Mouse (Mus musculus): ENCODE measurements around the gene Ate1. TPM values are rescaled to one million over a fixed set of nuclear protein-coding genes. Genes with fewer than 3 reads are reported as not detected.
"Not testable (repeated sequence)": the region's sequence is repeated elsewhere in the genome, so short reads cannot be mapped to it uniquely, and the experiment has no call there.

Ate1 gene
- total RNA-seq, 4 experiments from 2014 or later, result 64.4 to 83.5 (median 67.3) TPM

DNA sequence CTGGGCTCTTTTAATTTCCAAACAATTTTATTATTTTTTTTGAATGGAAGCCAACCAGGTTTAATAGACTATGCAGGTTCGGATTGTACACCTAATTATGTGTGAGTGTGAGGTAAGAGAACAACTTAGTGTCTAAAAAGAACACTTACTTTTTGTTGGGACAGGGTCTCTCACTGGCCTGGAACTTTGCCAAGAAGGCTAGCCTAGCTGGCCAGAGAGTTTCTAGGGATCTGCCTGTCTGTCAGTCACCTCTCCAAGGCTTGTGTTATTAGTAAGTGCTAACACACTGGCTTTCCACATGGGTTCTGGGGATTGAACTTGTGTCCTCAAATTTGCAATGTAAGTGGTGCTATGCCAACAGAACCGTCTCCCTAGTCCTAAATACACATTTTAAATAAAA, 116.8 kb downstream of the Ate1 start:
- DNase-seq (ENCODE audit: low spot score in 2 of 2), result no peak

DNA sequence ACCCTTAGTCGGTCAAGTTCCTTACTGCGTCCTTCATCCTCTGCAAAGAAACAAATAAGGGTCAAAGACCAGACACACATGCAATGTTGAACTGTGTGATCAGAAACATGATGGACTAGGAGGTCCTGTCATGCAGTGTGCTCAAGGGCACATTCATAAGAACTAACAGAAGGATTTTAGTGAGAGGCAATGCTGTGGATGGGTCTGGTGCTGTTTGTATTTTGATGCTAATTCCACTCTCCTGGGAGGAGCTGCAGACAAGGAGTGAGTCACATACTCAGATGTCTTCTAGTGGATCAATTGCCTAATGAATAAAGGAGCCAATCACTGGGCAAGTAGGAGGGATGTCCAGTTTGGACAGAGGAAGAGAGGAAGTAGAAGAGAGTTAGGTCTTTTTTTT, 125.5 kb downstream of the Ate1 start:
- no peak for DNase-seq (ENCODE audit: low spot score in 2 of 2)

GRCm38 (mm10) chr7:130390060-130390459, 130.1 kb downstream of the Ate1 start:
- not testable (repeated sequence) for DNase-seq (ENCODE audit: low spot score in 2 of 2)

DNA sequence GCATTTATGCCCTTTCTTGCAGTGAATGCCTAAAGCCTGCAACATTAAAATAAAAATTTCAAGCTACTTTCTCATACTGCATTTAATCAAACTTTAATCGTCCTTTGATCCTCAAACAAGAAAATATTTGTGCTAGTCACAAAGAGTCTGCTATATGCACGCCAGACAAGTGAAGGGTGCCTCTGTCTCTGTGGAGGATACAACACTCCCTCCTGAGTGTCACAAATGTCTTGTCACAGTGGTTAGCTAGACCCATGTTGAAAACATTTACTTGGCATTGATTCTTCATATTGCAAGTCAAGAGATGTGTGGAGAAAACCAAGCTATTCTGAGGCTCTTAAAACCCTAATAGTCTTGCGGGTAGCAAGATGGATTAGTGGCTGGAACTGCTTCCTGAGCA, 133.9 kb downstream of the Ate1 start:
- no peak for DNase-seq (ENCODE audit: low spot score in 2 of 2)

DNA sequence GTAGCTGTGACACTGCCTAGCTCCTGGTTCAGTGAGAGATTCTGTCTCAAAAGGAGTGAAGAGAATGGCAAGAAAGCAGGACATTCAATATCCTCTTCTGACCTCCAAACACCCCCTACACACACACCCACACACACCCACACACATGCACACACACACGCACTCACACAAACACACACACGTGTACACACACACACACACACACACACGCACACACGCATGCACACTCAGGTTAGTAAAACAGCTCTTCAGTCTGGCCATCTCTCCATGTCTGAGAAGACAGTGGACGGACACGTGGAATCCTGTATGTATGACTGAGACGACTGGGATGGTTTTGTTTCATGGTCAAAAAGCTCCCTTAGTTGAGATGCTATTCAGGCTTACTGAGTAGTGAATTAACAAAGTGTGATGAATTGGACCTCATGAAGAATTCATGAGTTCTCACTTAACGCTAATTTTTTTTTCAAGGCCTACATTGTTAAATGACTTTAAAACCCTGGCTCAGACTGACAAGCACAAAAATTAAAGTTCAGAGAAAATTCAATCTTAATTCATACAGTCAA, 134.4 kb downstream of the Ate1 start:
- no peak for DNase-seq (ENCODE audit: low spot score in 2 of 2)

DNA sequence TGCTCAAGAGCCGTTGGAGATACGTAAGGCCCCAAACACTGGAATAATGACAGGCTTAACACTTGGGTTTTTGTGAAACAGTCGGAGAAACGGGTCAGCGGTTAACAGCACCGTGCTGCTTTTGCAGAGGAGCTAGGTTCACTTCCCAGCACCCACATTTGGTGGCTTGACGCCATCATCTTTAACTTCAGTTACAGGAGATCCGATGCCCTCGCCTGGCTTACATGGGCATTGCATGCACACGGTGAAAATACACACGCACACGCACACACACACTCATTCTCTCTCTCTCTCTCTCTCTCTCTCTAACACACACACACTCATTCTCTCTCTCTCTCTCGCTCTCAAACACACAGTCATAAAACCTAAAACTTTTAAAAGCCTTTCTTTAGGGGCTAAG, 138.0 kb downstream of the Ate1 start:
- DNase-seq (ENCODE audit: low spot score in 2 of 2), result no peak

- peak in 1 of 2 experiments; percentile 29 for DNase-seq (ENCODE audit: low spot score in 2 of 2)
Measured at GRCm38 (mm10) chr7:130381387-130381951, 138.7 kb downstream of the Ate1 start.

DNA sequence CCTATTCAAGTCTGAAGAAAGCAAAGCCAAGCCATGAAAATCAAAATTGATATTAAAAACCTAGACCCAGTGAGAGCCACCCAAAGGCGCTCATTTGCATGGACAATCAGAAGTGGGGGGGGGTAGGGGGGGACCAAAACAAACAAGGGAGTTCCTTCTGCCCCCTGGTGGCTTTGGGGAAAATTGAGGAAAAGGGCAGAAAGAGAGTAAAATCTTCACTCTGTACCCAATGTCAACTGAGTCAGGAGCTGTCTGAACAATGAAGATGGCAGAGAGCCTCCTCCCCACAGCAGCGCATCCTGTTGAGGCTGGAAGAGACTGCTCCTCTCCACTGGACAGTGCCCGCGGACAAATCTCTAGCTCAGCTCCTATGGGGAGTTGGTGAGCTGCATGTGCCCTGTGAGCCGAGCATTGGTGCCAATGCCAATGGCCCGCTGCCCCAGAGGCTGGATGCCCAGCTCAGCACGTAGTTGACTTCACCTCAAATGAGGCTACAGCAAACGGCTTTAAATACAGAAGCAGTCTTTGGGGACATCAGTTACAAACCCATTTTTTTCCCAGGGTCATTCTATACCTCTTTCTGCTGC, 139.3 kb downstream of the Ate1 start:
- peak in 1 of 2 experiments; percentile 23 for DNase-seq (ENCODE audit: low spot score in 2 of 2)

DNA sequence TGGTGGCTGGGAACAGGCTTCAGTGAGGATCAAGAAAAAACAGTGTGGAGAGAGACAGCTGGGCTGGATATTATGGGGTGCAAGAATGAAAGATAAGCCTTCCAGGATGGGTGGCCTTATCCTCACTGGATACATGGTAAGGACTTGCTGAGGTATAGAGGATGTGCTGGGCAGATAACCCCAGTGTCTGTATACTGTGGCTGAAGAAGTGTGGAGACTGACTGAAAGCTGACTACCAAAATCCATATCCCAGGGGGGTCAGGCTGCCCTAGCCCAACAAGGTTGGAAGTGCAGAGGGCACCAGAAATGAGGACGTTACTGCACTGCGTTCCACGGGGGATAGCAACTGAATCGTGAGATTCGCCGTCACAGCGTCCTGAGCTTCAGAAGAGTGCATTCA, 139.8 kb downstream of the Ate1 start:
- DNase-seq (ENCODE audit: low spot score in 2 of 2), result no peak

GRCm38 (mm10) chr7:130379886-130380285, 140.3 kb downstream of the Ate1 start:
- no peak for DNase-seq (ENCODE audit: low spot score in 2 of 2)

DNA sequence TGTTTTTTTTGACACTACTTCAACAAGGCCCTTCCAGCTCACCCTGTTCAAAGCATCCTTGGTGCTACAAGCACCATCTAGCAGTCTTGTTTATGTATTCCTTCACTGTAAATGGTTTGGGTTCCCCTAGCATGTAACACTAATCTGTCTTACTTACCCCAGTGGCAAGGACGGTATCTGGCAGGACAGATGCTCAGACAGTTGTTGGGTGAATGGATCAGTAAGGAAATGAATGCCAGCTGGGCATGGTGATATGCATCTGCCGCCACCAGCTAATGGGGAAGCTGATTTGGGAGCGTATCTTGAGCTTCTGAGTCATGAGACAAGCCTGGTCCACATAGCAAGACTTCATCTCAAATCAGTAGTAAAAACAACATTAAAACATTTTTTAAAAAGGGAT, 141.9 kb downstream of the Ate1 start:
- no peak for DNase-seq (ENCODE audit: low spot score in 2 of 2)

- DNase-seq (ENCODE audit: low spot score in 2 of 2), result no peak
Measured at GRCm38 (mm10) chr7:130374311-130374710, 145.9 kb downstream of the Ate1 start.

DNA sequence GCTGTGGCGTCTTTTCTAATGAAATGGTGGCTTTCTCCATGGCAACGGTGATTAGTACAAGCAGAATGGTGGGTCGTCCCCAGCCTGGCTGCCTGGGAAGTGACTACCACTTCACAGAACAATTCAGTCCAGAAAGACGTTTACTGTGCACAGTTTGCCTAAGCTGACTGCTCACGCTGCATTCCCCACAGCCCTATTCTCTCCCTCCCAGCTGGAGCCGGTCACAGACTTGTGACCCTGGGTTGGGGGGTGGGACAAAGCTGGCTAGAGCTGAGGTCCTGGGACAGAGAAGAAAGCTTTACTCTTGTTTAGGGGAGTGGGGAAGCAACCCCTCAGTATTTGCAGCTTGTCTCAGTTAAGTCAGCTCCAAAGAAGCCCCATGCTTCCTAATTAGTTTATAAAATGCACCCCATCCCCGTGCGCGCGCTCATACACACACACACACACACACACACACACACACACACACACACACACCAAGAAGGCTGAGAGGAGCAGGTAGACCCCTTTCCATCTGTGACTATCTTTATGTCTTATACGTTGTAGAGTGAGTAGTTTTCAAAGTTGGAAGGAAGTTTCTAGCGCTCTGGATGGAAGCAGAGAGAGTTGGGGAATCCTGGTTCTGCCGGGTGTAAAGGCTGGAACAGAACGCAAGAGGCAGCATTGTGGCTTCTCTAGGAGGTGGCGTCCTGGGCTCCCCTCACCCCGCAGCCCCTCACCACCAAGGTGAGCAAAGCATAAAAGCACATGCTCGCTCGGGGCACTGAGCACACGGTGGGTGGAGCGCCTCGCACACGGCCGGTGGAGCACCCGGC, 151.1 kb downstream of the Ate1 start:
- no peak for DNase-seq (ENCODE audit: low spot score in 2 of 2)

GRCm38 (mm10) chr7:130368036-130368826, 151.9 kb downstream of the Ate1 start:
- no peak for DNase-seq (ENCODE audit: low spot score in 2 of 2)

DNA sequence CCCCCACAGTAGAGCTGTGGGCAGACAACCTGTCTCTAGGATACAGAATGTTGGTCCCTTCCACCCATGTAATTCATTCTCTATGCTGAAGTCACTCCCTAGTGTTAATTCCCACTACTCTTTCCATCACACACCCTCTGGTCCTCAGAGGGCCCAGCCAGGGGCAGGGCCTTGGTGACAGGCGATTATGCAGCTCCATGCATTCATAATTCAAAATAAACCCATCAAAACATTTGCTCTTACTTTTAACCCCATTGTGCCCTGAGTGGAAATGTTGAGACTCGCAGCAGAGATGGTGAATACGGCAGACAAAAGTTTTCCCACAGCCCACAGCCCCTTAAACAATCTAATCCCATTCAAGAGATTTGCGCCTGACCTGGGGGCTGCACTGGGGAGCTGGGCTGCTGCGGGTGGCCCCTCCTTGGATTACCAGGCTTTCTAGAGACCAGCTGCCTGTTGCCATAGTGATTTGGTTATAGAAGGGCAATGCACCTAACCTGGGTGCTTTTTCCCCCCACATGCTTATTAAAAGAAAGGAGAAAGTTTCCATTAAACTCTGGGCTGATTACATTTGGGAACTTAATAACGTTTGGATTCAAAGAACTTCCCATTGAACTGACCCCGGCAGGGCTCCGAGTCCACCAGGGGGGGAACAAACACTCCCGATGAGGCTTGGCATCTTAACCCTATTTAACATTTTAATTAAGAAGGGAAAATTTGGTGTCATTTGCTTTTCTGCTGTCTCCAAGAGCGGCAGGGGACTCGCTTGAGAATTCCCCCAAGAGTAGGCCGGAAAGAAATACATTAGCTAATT, 152.7 kb downstream of the Ate1 start:
- DNase-seq (ENCODE audit: low spot score in 2 of 2), result no peak

DNA sequence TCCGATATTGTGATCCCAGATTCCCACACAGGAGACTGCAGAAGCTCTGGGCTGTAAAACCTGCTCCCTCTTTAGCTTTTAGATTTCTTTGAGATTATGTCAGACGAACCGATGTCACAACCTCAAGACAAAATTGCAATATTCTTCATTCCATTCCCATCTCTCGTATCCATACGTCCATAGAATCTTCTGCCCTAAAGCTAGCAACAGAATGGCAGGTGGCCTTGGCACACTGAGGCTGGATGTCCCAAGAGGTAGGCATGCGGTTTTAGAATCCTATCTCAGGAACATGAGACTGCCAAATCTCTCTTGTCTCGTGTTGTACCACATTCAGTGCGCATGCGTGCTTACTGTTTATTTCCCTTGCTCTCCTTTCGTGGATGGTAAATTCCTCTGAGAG, 154.5 kb downstream of the Ate1 start:
- DNase-seq (ENCODE audit: low spot score in 2 of 2), result no peak

Other genes starting within 250 kb of the Ate1 start
- 10 to 100 TPM; 37.5 to 40.9 (median 40.4) TPM for gene Nsmce4a, start 52.7 kb upstream of the Ate1 start, total RNA-seq (2022)
- gene Tacc2, start 57.1 kb upstream of the Ate1 start, total RNA-seq (2022), result 10 to 100 TPM; 64.2 to 70.3 (median 68.0) TPM